Mouse (Mus musculus) R1 (cell line): ENCODE results near the gene Nrp1.

Experiments used
- DNase-seq: peaks from one replicate; pipeline ENCODE4 v3.0.0-alpha.2; 2018; ENCODE audit warnings: low read depth, low spot score

The Nrp1 gene

GRCm38 (mm10) chr8:128464056-128464623 is 105.7 kb downstream of the Nrp1 start:
- DNase-seq = no peak

- no peak for DNase-seq
These were observed 107.1 kb downstream of the Nrp1 start for GRCm38 (mm10) chr8:128465553-128465952.

- DNase-seq = no peak
These were observed 108.5 kb downstream of the Nrp1 start for GRCm38 (mm10) chr8:128466681-128467430.

GRCm38 (mm10) chr8:128470097-128470496 is 111.7 kb downstream of the Nrp1 start:
- DNase-seq = no peak

GRCm38 (mm10) chr8:128471186-128471585 is 112.8 kb downstream of the Nrp1 start:
- DNase-seq = no peak

GRCm38 (mm10) chr8:128472871-128473270 is 114.5 kb downstream of the Nrp1 start:
- no peak for DNase-seq

- no peak for DNase-seq
These were observed 115.2 kb downstream of the Nrp1 start for GRCm38 (mm10) chr8:128473456-128474239.

GRCm38 (mm10) chr8:128474614-128475013 is 116.2 kb downstream of the Nrp1 start:
- peak; percentile 8 for DNase-seq

GRCm38 (mm10) chr8:128476206-128476605 is 117.8 kb downstream of the Nrp1 start:
- no peak for DNase-seq

- no peak for DNase-seq
These were observed 119.6 kb downstream of the Nrp1 start for GRCm38 (mm10) chr8:128478017-128478416.

GRCm38 (mm10) chr8:128479309-128480013 is 121.1 kb downstream of the Nrp1 start:
- no peak for DNase-seq

- DNase-seq = no peak
These were observed 122.7 kb downstream of the Nrp1 start for GRCm38 (mm10) chr8:128480896-128481665.

GRCm38 (mm10) chr8:128483344-128483743 is 124.9 kb downstream of the Nrp1 start:
- no peak for DNase-seq

- no peak for DNase-seq
These were observed 126.3 kb downstream of the Nrp1 start for GRCm38 (mm10) chr8:128484720-128485124.

- DNase-seq = no peak
These were observed 127.6 kb downstream of the Nrp1 start for GRCm38 (mm10) chr8:128486043-128486442.

- no peak for DNase-seq
These were observed 129.8 kb downstream of the Nrp1 start for GRCm38 (mm10) chr8:128487966-128488931.

- no peak for DNase-seq
These were observed 130.9 kb downstream of the Nrp1 start for GRCm38 (mm10) chr8:128489351-128489750.

- peak; percentile 85 for DNase-seq
These were observed 133.0 kb downstream of the Nrp1 start for GRCm38 (mm10) chr8:128491126-128492067.

- DNase-seq = no peak
These were observed 135.4 kb downstream of the Nrp1 start for GRCm38 (mm10) chr8:128493801-128494200.
